Mouse (Mus musculus) testis, postnatal 14 days (tissue): ENCODE measurements at regions not wholly inside any gene's neighbourhood (a gene's known extent, or its start where the extent isn't known, plus 50 kb on each side); places are given as distances from the start of the nearest gene placed in this dataset.
A peak's percentile ranks its signal among the peaks of the same experiment; 100 is the strongest.

ENCODE experiments used
- DNase-seq: peaks from one replicate; pipeline ENCODE4 v3.0.0; 2021; ENCODE audit warnings: low spot score

GRCm38 (mm10) chr3:115816328-115817160, 71.1 kb upstream of the Dph5 start:
- DNase-seq = no peak

- DNase-seq = no peak
These were observed 69.9 kb upstream of the Dph5 start for GRCm38 (mm10) chr3:115817771-115818170.

DNA sequence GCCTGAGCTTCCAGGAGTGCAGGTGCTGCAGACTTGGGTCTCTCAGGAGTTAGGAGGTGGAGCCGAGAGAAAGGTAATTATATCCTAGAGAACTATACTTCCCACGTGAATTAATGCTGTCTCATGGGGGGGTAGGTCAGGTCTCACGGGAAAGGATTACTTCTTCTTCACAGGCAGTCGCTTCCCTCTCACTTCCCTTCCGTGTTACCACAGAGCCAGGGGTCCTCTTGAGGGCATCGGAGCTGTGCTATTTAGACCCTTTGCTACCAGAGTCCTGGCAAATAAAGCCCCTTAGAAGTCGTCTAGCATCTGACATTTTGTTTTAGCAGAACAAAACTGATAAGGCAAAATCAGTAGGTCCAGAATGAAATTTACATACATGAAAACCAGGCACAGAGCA, 68.9 kb upstream of the Dph5 start:
- no peak for DNase-seq

- DNase-seq = no peak
These were observed 68.1 kb upstream of the Dph5 start for GRCm38 (mm10) chr3:115819401-115820138.

DNA sequence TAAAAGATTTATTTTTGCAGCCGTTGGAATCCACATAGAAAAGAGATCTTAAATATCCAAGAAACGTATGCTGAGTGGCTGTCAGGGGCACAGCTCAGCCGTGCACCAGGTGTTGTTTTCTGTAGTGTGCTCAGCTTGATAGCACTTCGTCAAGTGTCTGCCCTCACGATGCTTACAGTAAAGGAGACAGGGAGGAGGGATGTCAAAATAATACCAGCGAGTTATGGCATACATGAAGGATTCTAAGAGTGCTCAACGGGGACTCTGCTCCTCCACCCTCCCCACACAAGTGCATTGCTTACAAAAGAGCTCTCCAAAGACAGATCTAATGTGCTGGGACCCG, 67.5 kb upstream of the Dph5 start:
- no peak for DNase-seq

GRCm38 (mm10) chr3:115821627-115822026, 66.0 kb upstream of the Dph5 start:
- DNase-seq = no peak

GRCm38 (mm10) chr3:115822491-115822890, 65.1 kb upstream of the Dph5 start:
- DNase-seq = peak; percentile 15

DNA sequence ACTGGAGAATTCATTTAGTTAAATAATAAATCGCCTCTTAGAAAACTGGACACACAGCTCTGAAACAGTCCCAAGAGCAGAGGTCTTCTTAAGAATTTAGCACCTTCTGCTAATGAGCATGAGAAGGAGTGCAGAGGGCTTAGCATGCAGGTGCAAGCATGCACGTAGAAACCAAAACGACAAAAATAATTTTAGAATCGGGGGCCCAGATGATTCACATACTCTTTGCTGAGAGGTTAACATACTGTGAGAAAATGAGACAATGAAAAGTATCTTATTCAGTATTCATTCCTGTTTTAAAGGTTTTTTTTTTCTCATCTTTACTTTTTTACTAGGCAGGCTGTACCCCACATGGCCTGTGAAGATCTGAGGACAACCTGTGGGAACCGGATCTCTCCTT, 63.9 kb upstream of the Dph5 start:
- no peak for DNase-seq

DNA sequence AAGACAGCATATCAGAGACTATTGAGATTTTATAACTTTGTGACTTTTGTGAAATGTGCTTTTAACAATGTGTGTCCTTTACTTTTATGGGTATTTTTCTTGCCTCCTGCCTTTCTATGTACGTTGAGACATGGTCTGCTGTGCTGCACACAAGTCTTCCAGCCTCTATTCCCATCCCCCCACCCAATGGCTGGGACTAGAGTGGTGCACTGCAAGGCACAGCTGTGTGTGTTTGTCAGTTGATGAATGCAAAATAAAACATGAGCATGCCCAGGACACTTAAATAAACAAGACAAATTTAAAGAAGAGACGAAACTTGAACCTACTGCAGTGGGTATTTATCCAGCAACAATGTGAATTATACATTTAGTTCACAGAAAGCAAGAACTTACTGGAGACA, 62.8 kb upstream of the Dph5 start:
- DNase-seq = no peak

GRCm38 (mm10) chr3:115835381-115835780, 52.3 kb upstream of the Dph5 start:
- DNase-seq = no peak

GRCm38 (mm10) chr3:115837617-115838216, 49.9 kb upstream of the Dph5 start:
- no peak for DNase-seq
